Mouse (Mus musculus) midbrain, embryonic 10.5 days (tissue): ENCODE data around the gene Ube2g1. TPM values are rescaled to one million over a fixed set of nuclear protein-coding genes. Genes with fewer than 3 reads are reported as not detected.

Experiments
- DNase-seq: peaks from one replicate; pipeline ENCODE4 v3.0.0-alpha.2; 2017; ENCODE audit warnings: low spot score
- H3K27ac ChIP-seq: fragments of 300-500 bp; sonication (generic); replicated peaks from 2 replicates; pipeline ENCODE4 v1.5.1; 2016; ENCODE audit warnings: mild to moderate bottlenecking
- H3K27me3 ChIP-seq: fragments of 300-500 bp; sonication (generic); 2 replicates; pipeline ENCODE4 v1.6.1; 2016; ENCODE audit warnings: low read depth, mild to moderate bottlenecking; ENCODE audit not compliant: poor library complexity, severe bottlenecking
- H3K36me3 ChIP-seq: fragments of 300-500 bp; sonication (generic); 2 replicates; pipeline ENCODE4 v1.6.1; 2016; ENCODE audit warnings: mild to moderate bottlenecking, moderate library complexity
- H3K4me1 ChIP-seq: fragments of 300-500 bp; sonication (generic); 2 replicates; pipeline ENCODE4 v1.6.1; 2016
- H3K4me3 ChIP-seq: fragments of 300-500 bp; sonication (generic); 2 replicates; pipeline ENCODE4 v1.5.1; 2016; ENCODE audit warnings: mild to moderate bottlenecking, moderate library complexity
- H3K9me3 ChIP-seq: fragments of 300-500 bp; sonication (generic); replicated peaks from 2 replicates; pipeline ENCODE4 v1.6.1; 2016; ENCODE audit warnings: mild to moderate bottlenecking
- WGBS: fragments of 180-500 bp; shearing (Covaris S2); methylation state at CpG from one replicate; pipeline ENCODE4 v1.1.7; 2016; 5-methylcytosine and 5-hydroxymethylcytosine counted together
- microRNA-seq: library from miRNA; unstranded; fragments of <30 nt; microRNA quantifications from one replicate; pipeline ENCODE4, GENCODE M21; 2017
- polyA plus RNA-seq: library from polyadenylated mRNA; unstranded; fragments of >200 nt; fragmentation: Nextera tagmentation; extraction: Ambion mirVana; gene quantifications from 2 replicates; pipeline ENCODE4 v1.2.1, GENCODE M21; 2016

Ube2g1 gene
- polyA plus RNA-seq, 1 experiment from 2014 or later: 90.6 TPM

- Histone ChIP-seq H3K4me1 (no peaks in the 10 kb centered on the region), H3K27me3 (no peaks in the 10 kb centered on the region), H3K27ac (no peak overlapping the region), H3K36me3 (peaks cover 46% of the 10 kb centered on the region), H3K4me3 (no peak overlapping the region), H3K9me3 (no peaks in the 10 kb centered on the region)
- no peak for DNase-seq
- WGBS: 94% methylated on average over 3 of the region's 3 CpGs
These were observed 111.1 kb downstream of the Ube2g1 start for GRCm38 (mm10) chr11:72718161-72718560.

DNA sequence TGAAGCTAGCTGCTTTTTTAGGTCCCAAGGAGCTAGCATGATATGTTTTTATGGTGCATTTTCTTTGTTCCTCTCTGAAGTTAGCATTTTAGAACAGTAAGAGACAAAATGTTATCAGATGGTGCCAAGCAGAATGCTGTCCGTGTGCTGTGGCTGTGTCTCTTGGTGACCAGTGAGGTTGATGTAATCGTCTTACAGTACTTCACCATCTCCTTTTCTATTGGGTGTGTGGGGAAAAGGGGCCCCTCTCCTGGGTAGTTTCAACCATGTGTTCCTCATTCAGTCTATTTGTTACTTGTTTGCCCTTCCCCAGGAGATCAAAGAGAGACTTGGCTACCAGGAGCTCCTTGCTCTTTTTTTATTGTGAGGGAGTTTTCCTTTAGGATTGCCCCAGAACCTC, 116.1 kb downstream of the Ube2g1 start:
- H3K27ac ChIP-seq: no peak overlapping the region

DNA sequence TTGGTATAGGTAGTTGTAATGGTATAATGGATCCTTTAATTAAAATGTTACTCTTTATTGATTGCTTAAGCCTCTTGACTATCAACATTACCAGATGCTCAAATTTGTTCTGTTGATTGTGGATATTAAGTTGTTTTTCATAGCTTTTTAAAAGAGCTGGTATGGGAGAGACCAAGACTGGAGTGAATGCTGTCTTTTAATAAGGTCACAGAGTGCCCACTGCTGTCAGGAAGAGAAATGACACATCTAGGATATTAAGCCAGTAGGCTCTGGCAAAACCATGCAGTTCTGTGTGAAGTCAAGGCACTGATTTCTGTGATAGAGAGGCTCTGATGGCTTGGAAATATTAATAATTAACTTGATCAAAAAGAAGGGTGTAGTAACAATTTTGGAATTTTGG, 116.8 kb downstream of the Ube2g1 start:
- Histone ChIP-seq H3K36me3 (peaks cover 31% of the 10 kb centered on the region), H3K4me3 (no peak overlapping the region), H3K9me3 (no peaks in the 10 kb centered on the region), H3K27me3 (no peaks in the 10 kb centered on the region), H3K4me1 (no peaks in the 10 kb centered on the region), H3K27ac (no peak overlapping the region)
- DNase-seq: no peak

More for the DNA sequence above, 116.1 kb downstream of the Ube2g1 start:
- H3K9me3 ChIP-seq: no peaks in the 10 kb centered on the region
- peaks cover 28% of the 10 kb centered on the region for H3K36me3 ChIP-seq
- H3K27me3 ChIP-seq: no peaks in the 10 kb centered on the region
- WGBS: 71% methylated on average over 2 of the region's 2 CpGs
- no peaks in the 10 kb centered on the region for H3K4me1 ChIP-seq
- no peak overlapping the region for H3K4me3 ChIP-seq
- DNase-seq: no peak

- no peak for DNase-seq
- peaks cover 53% of the 10 kb centered on the region for H3K36me3 ChIP-seq
- no peak overlapping the region for H3K27ac ChIP-seq
- H3K27me3 ChIP-seq: no peaks in the 10 kb centered on the region
- H3K4me1 ChIP-seq: no peaks in the 10 kb centered on the region
- no peak overlapping the region for H3K4me3 ChIP-seq
- no peaks in the 10 kb centered on the region for H3K9me3 ChIP-seq
These were observed 118.9 kb downstream of the Ube2g1 start for GRCm38 (mm10) chr11:72726023-72726422.

GRCm38 (mm10) chr11:72733736-72734135, 126.7 kb downstream of the Ube2g1 start:
- DNase-seq: no peak
- 91% methylated on average over 3 of the region's 3 CpGs for WGBS
- Histone ChIP-seq H3K4me1 (no peaks in the 10 kb centered on the region), H3K9me3 (no peaks in the 10 kb centered on the region), H3K27me3 (no peaks in the 10 kb centered on the region), H3K27ac (no peak overlapping the region), H3K4me3 (no peak overlapping the region), H3K36me3 (peaks cover 80% of the 10 kb centered on the region)

DNA sequence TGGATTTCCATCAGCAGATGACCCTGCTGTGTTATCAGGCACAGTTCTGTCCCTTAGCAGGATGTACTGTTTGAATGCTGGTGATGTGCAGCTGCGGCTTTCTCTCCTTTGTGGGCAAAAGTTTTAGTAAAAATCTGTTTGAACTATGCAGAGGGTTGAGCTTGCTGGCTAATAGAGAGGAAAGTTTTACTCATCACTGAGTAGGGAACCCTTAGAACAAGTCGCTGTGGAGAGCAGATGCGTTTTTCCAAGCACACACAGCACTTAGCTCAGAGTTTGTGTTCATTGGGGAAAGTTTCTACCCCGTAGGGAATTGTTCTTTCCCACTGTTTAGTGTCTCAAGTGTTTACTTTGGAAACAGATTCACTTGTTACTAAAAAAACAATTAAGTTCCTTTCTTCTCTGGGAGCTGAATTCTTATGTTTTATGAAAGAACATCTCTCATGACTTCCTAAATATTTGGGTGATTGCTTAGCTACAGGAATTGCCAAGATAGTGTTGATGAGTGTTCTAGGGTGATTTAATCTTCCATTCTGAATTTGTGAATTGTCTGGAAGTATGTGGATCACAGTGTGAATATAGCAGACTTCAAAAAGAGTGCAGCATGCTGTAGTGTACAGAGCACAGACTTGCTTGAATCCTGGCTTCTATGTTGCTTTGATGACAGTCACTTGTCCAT, 127.9 kb downstream of the Ube2g1 start:
- H3K9me3 ChIP-seq: no peaks in the 10 kb centered on the region
- H3K27me3 ChIP-seq: no peaks in the 10 kb centered on the region
- H3K4me3 ChIP-seq: no peak overlapping the region
- 82% methylated on average over 4 of the region's 4 CpGs for WGBS
- H3K36me3 ChIP-seq: peaks cover 80% of the 10 kb centered on the region
- H3K27ac ChIP-seq: no peak overlapping the region
- no peaks in the 10 kb centered on the region for H3K4me1 ChIP-seq
- no peak for DNase-seq

- Histone ChIP-seq H3K36me3 (peaks cover 80% of the 10 kb centered on the region), H3K4me3 (no peak overlapping the region), H3K27me3 (no peaks in the 10 kb centered on the region), H3K27ac (no peak overlapping the region), H3K4me1 (no peaks in the 10 kb centered on the region), H3K9me3 (no peaks in the 10 kb centered on the region)
- 81% methylated on average over 2 of the region's 2 CpGs for WGBS
- DNase-seq: no peak
These were observed 128.4 kb downstream of the Ube2g1 start for GRCm38 (mm10) chr11:72735519-72735860.

Small RNA genes within 50 kb of the gene (microRNA-seq; reads per million reads assigned to microRNA genes)
- not detected for gene Gm25678

Other genes with a start within 250 kb of the Ube2g1 start
- gene Tekt1, start 244.8 kb upstream of the Ube2g1 start, polyA plus RNA-seq: 6.1 and 6.8 TPM in 2 replicates
- 10.1 and 13.1 TPM in 2 replicates for gene Smtnl2, start 195.6 kb upstream of the Ube2g1 start, polyA plus RNA-seq
- not detected in 2 replicates for gene Ggt6, start 171.8 kb upstream of the Ube2g1 start, polyA plus RNA-seq
- gene Mybbp1a, start 165.9 kb upstream of the Ube2g1 start, polyA plus RNA-seq: 192 and 236 TPM in 2 replicates
- 2.1 and 2.9 TPM in 2 replicates for gene Spns2, start 117.4 kb upstream of the Ube2g1 start, polyA plus RNA-seq
- gene Spns3, start 56.8 kb upstream of the Ube2g1 start, polyA plus RNA-seq: 0.06 TPM in 1 of 2 replicates, not detected in the other
- 24.6 and 29.9 TPM in 2 replicates for gene Ankfy1, start 82.7 kb downstream of the Ube2g1 start, polyA plus RNA-seq
- 5.1 and 5.2 TPM in 2 replicates for gene Cyb5d2, start 188.9 kb downstream of the Ube2g1 start, polyA plus RNA-seq
- 5.5 and 7.4 TPM in 2 replicates for gene Zzef1, start 188.9 kb downstream of the Ube2g1 start, polyA plus RNA-seq